Comparison of ENCODE assay signal across 7 mouse cellular contexts in the genomic region with DNA sequence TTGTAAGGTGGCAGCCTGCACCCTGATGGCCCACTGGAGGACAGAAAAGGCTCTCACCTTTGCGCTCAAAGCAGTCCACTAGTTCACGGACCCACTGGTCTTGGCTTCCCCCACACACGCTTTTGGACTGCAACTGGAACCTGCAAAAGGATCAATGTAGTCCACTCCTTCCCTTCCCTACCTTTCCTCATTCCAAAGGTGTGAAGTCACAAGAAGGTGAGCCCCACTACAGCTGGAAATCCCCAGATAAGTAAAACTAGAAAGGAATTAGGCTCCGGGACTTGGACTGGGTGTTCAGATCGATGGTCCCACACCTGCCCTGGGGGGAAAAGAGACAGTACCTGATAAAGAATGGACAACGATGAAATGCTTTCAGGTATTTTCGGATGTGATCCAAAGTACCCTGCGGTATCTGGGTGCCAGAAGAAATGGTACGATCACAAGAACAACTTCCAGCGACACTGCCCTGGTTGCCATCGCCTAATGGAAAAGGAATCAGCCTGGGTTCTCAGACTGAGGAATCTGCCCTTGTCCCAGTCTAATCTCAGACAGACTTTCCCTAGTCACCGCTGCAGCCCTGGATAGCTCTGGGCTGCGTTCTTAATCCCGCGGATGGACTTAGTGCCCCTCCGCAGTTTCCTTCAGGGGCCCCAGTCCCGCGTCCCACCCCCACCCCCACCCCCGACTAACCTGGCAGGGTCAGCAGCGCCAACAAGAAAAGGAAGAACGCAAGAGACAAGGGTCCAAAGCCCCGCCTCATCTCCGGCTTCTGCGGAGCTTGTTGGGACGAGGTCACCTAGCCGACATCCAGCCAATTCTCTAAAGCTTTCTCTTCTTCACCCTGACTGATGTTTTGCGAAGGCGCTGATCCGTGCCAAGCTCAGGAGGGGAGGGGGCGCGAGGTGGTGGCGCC. TPM values are rescaled to one million over a fixed set of nuclear protein-coding genes. Genes with fewer than 3 reads are reported as not detected.
DNase-seq lines count a peak whose midpoint lies in the region.

A gene (plus strand): TSS at position 746 of the 913 bp plus-strand sequence.

- 20% methylated on average over 32 of the region's 32 CpGs for WGBS in hindbrain, embryonic 10.5 days

- H3K27ac ChIP-seq in hindbrain, embryonic 10.5 days: peak within 1 kb of the TSS; percentile 30

- peak within 1 kb of the TSS; percentile 54 for H3K4me3 ChIP-seq in hindbrain, embryonic 10.5 days

- DNase-seq in urinary bladder, postnatal 14 days (ENCODE audit: low spot score): peak; percentile 13
- DNase-seq in urinary bladder, postnatal 25 days (ENCODE audit: low spot score): no peak
- peak; percentile 25 for DNase-seq in hindbrain, embryonic 10.5 days (ENCODE audit: low spot score)
- DNase-seq in lung, postnatal 25 days (ENCODE audit: low spot score): peak; percentile 42
- no peak for DNase-seq in left cerebral cortex, postnatal 4 days
- DNase-seq in adrenal gland, postnatal 25 days: no peak
- no peak for DNase-seq in left cerebral cortex, postnatal 25 days (ENCODE audit: low spot score in 2 of 2)

- H3K4me1 ChIP-seq in hindbrain, embryonic 10.5 days (replicated peaks): peaks cover 14% of the 10 kb centered on the region

- H3K36me3 ChIP-seq in hindbrain, embryonic 10.5 days: peaks cover 11% of the 10 kb centered on the region

- peaks cover 59% of the 10 kb centered on the region for H3K27me3 ChIP-seq in hindbrain, embryonic 10.5 days (ENCODE audit: insufficient read depth, poor library complexity, severe bottlenecking)

- intact Hi-C loops in left cerebral cortex, postnatal 4 days (cut with DNase I): no loop called here
- intact Hi-C loops in left cerebral cortex, postnatal 25 days (cut with DNase I): no loop called here

- H3K9me3 ChIP-seq in hindbrain, embryonic 10.5 days: peaks cover 6% of the 10 kb centered on the region; the same call in 1 of the 2 replicates

RNA-seq across cellular contexts. Expression of the gene that starts here (rescaled TPM):
- 0.25 and 0.30 TPM in 2 replicates for polyA plus RNA-seq in hindbrain, embryonic 10.5 days (2016; fragmentation: Nextera tagmentation; extraction: Ambion mirVana)
- 1 to 10 TPM; 1.2 to 3.7 TPM for total RNA-seq in left cerebral cortex, postnatal 4 days (2021)
- 1.5 and 1.8 TPM in 2 replicates for total RNA-seq in adrenal gland, postnatal 25 days (2021)
- under 1 TPM; 0.41 to 0.94 TPM for total RNA-seq in left cerebral cortex, postnatal 25 days (2021)

Comparison
In these comparisons a context has a peak if more than half of its experiments do, and no peak if none do; other contexts are left out.
1. DNase-seq: peak in urinary bladder, postnatal 14 days (single experiment) and lung, postnatal 25 days (single experiment); none in urinary bladder, postnatal 25 days (single experiment), left cerebral cortex, postnatal 4 days (single experiment), adrenal gland, postnatal 25 days (single experiment) and left cerebral cortex, postnatal 25 days (0 of 2).
2. Peak in DNase-seq, H3K4me3 ChIP-seq and H3K27ac ChIP-seq in hindbrain, embryonic 10.5 days; RNA of the gene not detected or under 1 TPM.